Mouse (Mus musculus) limb, embryonic 11.5 days (tissue): ENCODE measurements around the gene Pla2g15. TPM values are rescaled to one million over a fixed set of nuclear protein-coding genes. Genes with fewer than 3 reads are reported as not detected.

Experiments used
- ATAC-seq: fragments of 200-750 bp; cut with Nextera tagmentation; 2 replicates; pipeline ENCODE4 v1.8.0; 2017; ENCODE audit warnings: low read depth; ENCODE audit not compliant: insufficient number of reproducible peaks, low FRiP score, low TSS enrichment
- DNase-seq: peaks from one replicate; pipeline ENCODE4 v3.0.0-alpha.2; 2015; ENCODE audit warnings: low spot score
- H3K27ac ChIP-seq: fragments of 300-500 bp; sonication (generic); replicated peaks from 2 replicates; pipeline ENCODE4 v1.5.1; 2014; ENCODE audit warnings: low read depth, mild to moderate bottlenecking, low read length
- H3K27me3 ChIP-seq: fragments of 300-500 bp; sonication (generic); 2 replicates; pipeline ENCODE4 v1.6.1; 2014; ENCODE audit warnings: mild to moderate bottlenecking, low read length, mixed read lengths; ENCODE audit not compliant: control insufficient read depth, insufficient read depth
- H3K36me3 ChIP-seq: fragments of 300-500 bp; sonication (generic); 2 replicates; pipeline ENCODE4 v1.6.1; 2014; ENCODE audit warnings: mild to moderate bottlenecking, low read length, moderate library complexity, mixed read lengths; ENCODE audit not compliant: control insufficient read depth, insufficient read depth
- H3K4me1 ChIP-seq: fragments of 300-500 bp; sonication (generic); 2 replicates; pipeline ENCODE4 v1.6.1; 2014; ENCODE audit warnings: low read length, mixed read lengths; ENCODE audit not compliant: control insufficient read depth, insufficient read depth
- H3K4me2 ChIP-seq: fragments of 300-500 bp; sonication (generic); 2 replicates; pipeline ENCODE4 v1.6.1; 2014; ENCODE audit warnings: low read depth, mild to moderate bottlenecking, moderate library complexity; ENCODE audit not compliant: severe bottlenecking
- H3K4me3 ChIP-seq: fragments of 300-500 bp; sonication (generic); 2 replicates; pipeline ENCODE4 v1.5.1; 2014; ENCODE audit warnings: low read depth, low read length
- H3K9ac ChIP-seq: fragments of 300-500 bp; sonication (generic); 2 replicates; pipeline ENCODE4 v1.6.1; 2014; ENCODE audit warnings: mild to moderate bottlenecking, low read length
- H3K9me3 ChIP-seq: fragments of 300-500 bp; sonication (generic); 2 replicates; pipeline ENCODE4 v1.6.1; 2016; ENCODE audit warnings: low read length; ENCODE audit not compliant: control insufficient read depth
- WGBS: fragments of 180-500 bp; shearing (Covaris S2); extraction: QIAGEN DNeasy Blood & Tissue Kit; methylation state at CpG from one replicate; pipeline ENCODE4 v1.1.7; 2014; 5-methylcytosine and 5-hydroxymethylcytosine counted together
- polyA plus RNA-seq: library from polyadenylated mRNA; unstranded; fragments of >200 nt; fragmentation: Nextera tagmentation; extraction: Ambion mirVana; gene quantifications from 2 replicates; pipeline ENCODE4 v1.2.1, GENCODE M21; 2014

The Pla2g15 gene
- polyA plus RNA-seq, 1 experiment from 2014 or later, result 6.7 TPM

- no peaks in the 10 kb centered on the region for H3K9me3 ChIP-seq
- H3K27me3 ChIP-seq, result no peaks in the 10 kb centered on the region
- H3K4me3 ChIP-seq, result no peak overlapping the region
- H3K4me2 ChIP-seq, result no peak overlapping the region
- ATAC-seq (no peak), DNase-seq (peak; percentile 80)
- H3K4me1 ChIP-seq, result peaks cover 7% of the 10 kb centered on the region; the same call in 1 of the 2 replicates
- H3K9ac ChIP-seq, result no peak overlapping the region
- peaks cover 10% of the 10 kb centered on the region; the same call in 1 of the 2 replicates for H3K36me3 ChIP-seq
- WGBS, result 46% methylated on average over 4 of the region's 4 CpGs
- no peak overlapping the region for H3K27ac ChIP-seq
Observed at GRCm38 (mm10) chr8:106165460-106165859, 15.3 kb downstream of the Pla2g15 start.

GRCm38 (mm10) chr8:106168356-106169016 is 18.3 kb downstream of the Pla2g15 start, which contains the start of gene Slc7a6:
Gene Slc7a6, plus strand, starts transcription at chr8:106168857.
- Histone ChIP-seq H3K27me3 (no peaks in the 10 kb centered on the region), H3K36me3 (peaks cover 3% of the 10 kb centered on the region; the same call in 1 of the 2 replicates), H3K4me3 (peak within 1 kb of the TSS; percentile 92), H3K4me2 (peak within 1 kb of the TSS; percentile 94), H3K4me1 (peaks cover 7% of the 10 kb centered on the region; the same call in 1 of the 2 replicates), H3K27ac (peak within 1 kb of the TSS; percentile 82), H3K9me3 (no peaks in the 10 kb centered on the region), H3K9ac (peak within 1 kb of the TSS; percentile 91)
- DNase-seq (peak; percentile 88), ATAC-seq (peak; percentile 76; the same call in 1 of the 2 replicates)
- WGBS, result under 1% methylated on average over 56 of the region's 59 CpGs

DNA sequence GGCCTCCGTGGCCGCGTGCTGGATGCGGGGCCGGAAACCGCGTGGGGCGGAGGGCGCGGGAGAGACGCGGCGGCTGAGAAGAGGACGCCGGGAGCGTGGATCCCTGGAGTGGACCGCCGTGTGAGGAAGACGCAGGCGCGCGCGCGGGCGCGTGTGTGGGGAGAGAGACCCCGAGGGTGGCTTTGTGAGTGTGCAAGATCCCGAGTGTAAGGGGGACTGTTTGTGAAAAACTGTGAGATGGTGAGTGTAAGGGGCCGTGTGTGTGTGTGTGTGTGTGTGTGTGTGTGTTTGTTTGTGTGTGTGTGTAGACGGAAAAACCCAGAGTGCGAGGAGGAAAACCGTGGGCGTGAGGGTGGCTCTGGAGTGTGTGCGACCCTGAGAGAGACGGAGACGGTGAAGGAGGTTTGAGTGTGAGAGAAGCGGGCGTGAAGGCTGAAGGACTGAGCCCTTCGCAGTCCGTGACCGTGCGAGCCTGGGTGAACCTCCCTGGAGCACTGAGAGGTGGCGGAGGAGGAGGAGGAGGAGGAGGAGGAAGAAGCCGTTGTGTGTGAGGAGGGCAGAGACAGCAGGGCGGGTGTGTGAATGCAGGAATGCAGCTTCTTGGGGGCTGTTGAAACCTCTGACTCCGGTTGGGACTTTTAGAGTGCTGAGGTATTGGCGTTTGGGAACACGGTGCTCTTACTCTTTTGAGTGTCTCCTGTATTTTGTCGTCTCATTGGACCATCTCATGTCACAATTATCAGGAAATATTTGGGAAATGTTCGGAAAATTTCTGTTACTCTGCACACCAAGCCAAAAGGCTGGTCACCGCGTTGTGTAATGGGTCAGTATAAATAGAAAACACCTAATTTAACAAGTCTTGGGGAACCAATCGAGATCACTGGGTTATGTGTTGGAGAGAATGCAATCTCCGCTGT is 19.1 kb downstream of the Pla2g15 start:
- Histone ChIP-seq H3K4me1 (peaks cover 7% of the 10 kb centered on the region; the same call in 1 of the 2 replicates), H3K9me3 (no peaks in the 10 kb centered on the region), H3K9ac (peak overlapping the region; percentile 91), H3K27me3 (no peaks in the 10 kb centered on the region), H3K27ac (peak overlapping the region; percentile 82), H3K4me2 (peak overlapping the region; percentile 94), H3K36me3 (no peaks in the 10 kb centered on the region), H3K4me3 (peak overlapping the region; percentile 92)
- WGBS, result 1% methylated on average over 53 of the region's 54 CpGs
- peak; percentile 64 for ATAC-seq
- peak; percentile 66 for DNase-seq

DNA sequence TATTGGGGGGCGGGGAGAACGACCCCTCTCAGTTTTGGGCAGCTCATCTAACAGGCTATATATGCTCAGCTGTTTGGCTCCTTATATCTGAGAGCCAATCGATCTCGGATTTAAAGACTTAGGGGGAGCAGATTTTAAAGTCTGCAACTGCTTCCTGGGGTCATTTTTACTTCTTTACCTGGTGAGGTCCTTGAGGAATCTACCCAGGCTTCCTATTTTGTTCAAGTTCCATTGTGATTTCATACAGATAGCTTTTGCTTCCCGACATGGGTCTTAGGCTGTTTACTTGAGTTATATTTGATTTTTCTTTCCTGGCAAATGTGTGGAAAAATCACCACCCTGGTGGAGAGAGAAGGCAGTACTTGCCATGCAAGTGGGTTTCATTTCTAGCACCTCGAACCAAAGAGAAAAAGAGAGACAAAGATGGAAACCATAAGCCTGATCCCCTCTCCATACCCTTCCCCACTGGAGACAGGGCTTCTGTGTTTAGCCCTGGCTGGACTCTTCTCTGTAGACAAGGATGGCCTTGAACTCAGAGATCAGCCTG is 19.8 kb downstream of the Pla2g15 start:
- no peak for DNase-seq
- ATAC-seq, result no peak
- H3K9ac ChIP-seq, result peak overlapping the region; percentile 91; the same call in 1 of the 2 replicates
- peak overlapping the region; percentile 92 for H3K4me3 ChIP-seq
- WGBS, result 40% methylated on average over 6 of the region's 6 CpGs
- no peaks in the 10 kb centered on the region for H3K36me3 ChIP-seq
- H3K4me1 ChIP-seq, result peaks cover 7% of the 10 kb centered on the region; the same call in 1 of the 2 replicates
- peak overlapping the region; percentile 94 for H3K4me2 ChIP-seq
- H3K27ac ChIP-seq, result no peak overlapping the region
- no peaks in the 10 kb centered on the region for H3K9me3 ChIP-seq
- no peaks in the 10 kb centered on the region for H3K27me3 ChIP-seq

GRCm38 (mm10) chr8:106173566-106173965 is 23.4 kb downstream of the Pla2g15 start:
- WGBS, result 96% methylated on average over 3 of the region's 3 CpGs
- H3K27ac ChIP-seq, result no peak overlapping the region

DNA sequence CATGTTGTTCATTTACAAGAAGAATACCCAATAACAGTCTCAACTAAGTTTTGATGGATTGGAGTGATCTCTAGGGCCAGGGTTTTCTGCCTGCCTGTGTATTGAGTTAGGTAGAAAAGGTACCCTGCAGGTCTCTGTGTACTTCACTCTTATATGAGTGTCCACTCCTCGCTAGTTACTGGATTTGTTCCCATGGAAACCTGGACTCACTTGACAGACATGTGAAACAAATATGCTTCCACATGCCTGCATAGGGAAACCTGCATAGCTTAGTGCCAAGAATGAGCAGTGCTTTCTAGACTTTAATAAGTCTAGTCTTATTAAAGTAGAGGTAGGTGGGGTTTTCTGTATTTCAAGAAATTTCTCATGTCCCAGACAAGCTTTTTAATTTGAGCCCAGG is 26.7 kb downstream of the Pla2g15 start:
- WGBS, result 49% methylated on average over 1 of the region's 1 CpGs
- H3K4me1 ChIP-seq, result no peaks in the 10 kb centered on the region
- no peaks in the 10 kb centered on the region for H3K9me3 ChIP-seq
- no peak overlapping the region for H3K27ac ChIP-seq
- DNase-seq, result no peak
- H3K9ac ChIP-seq, result no peak overlapping the region
- no peak for ATAC-seq
- H3K27me3 ChIP-seq, result no peaks in the 10 kb centered on the region
- no peak overlapping the region for H3K4me3 ChIP-seq
- peaks cover 2% of the 10 kb centered on the region; the same call in 1 of the 2 replicates for H3K36me3 ChIP-seq
- no peak overlapping the region for H3K4me2 ChIP-seq

More at GRCm38 (mm10) chr8:106173566-106173965, 23.4 kb downstream of the Pla2g15 start:
- ATAC-seq (no peak), DNase-seq (no peak)
- no peaks in the 10 kb centered on the region for H3K36me3 ChIP-seq
- H3K4me2 ChIP-seq, result no peak overlapping the region
- H3K4me3 ChIP-seq, result no peak overlapping the region
- no peaks in the 10 kb centered on the region for H3K27me3 ChIP-seq
- H3K9ac ChIP-seq, result no peak overlapping the region
- H3K4me1 ChIP-seq, result 0 out of 2 replicates have a peak, but pooled peaks cover 3% of the 10 kb centered on the region
- no peaks in the 10 kb centered on the region for H3K9me3 ChIP-seq

DNA sequence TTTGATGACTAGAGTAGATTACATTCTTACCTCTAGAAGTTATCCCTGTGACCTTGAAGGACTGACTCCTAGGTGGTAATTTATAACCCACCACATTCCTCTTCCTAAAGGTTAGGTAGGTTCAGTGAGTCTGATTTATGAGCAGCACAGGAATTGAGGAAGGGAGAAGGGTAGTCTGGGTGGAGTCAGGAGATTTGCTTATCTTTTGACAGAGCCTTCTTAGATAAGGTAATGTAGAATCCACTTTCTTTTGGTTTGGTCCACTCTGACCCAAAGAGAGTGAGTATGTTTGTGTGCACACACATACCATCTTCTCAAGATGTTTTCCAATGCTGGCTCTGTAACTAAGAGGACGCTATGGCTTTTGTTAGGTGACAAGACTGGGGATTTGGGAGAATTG is 27.4 kb downstream of the Pla2g15 start:
- no peaks in the 10 kb centered on the region for H3K27me3 ChIP-seq
- ATAC-seq (no peak), DNase-seq (no peak)
- WGBS, result 75% methylated on average over 1 of the region's 1 CpGs
- no peak overlapping the region for H3K27ac ChIP-seq
- H3K9me3 ChIP-seq, result no peaks in the 10 kb centered on the region
- H3K36me3 ChIP-seq, result peaks cover 2% of the 10 kb centered on the region; the same call in 1 of the 2 replicates
- no peak overlapping the region for H3K4me2 ChIP-seq
- H3K9ac ChIP-seq, result no peak overlapping the region
- no peaks in the 10 kb centered on the region for H3K4me1 ChIP-seq
- H3K4me3 ChIP-seq, result no peak overlapping the region

DNA sequence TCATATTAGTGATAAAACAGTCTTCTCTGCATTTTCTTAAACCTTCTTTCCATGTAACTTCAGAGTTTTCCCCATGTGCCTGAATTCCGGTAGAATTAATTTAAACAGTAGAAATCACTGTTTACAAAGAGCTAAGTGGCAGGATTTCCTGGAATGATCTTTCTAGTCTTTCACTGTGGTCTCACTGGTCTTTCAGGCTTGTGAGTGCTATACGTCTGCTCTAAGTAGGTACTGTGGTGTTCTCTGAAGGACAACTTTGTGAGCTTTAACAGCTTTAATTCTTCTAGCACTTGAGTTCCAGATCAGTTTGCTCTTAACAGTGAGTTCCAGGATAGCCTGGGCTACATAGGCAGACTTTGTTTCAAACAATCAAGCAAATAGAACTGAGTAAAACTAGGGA is 28.2 kb downstream of the Pla2g15 start:
- Histone ChIP-seq H3K27ac (no peak overlapping the region), H3K4me3 (no peak overlapping the region), H3K4me1 (no peaks in the 10 kb centered on the region), H3K4me2 (no peak overlapping the region), H3K9ac (no peak overlapping the region), H3K9me3 (no peaks in the 10 kb centered on the region), H3K36me3 (peaks cover 2% of the 10 kb centered on the region; the same call in 1 of the 2 replicates), H3K27me3 (no peaks in the 10 kb centered on the region)
- no peak for ATAC-seq
- 84% methylated on average over 2 of the region's 2 CpGs for WGBS
- DNase-seq, result no peak
